Mouse (Mus musculus): ENCODE data around the gene Otx1.

Otx1 gene

DNA sequence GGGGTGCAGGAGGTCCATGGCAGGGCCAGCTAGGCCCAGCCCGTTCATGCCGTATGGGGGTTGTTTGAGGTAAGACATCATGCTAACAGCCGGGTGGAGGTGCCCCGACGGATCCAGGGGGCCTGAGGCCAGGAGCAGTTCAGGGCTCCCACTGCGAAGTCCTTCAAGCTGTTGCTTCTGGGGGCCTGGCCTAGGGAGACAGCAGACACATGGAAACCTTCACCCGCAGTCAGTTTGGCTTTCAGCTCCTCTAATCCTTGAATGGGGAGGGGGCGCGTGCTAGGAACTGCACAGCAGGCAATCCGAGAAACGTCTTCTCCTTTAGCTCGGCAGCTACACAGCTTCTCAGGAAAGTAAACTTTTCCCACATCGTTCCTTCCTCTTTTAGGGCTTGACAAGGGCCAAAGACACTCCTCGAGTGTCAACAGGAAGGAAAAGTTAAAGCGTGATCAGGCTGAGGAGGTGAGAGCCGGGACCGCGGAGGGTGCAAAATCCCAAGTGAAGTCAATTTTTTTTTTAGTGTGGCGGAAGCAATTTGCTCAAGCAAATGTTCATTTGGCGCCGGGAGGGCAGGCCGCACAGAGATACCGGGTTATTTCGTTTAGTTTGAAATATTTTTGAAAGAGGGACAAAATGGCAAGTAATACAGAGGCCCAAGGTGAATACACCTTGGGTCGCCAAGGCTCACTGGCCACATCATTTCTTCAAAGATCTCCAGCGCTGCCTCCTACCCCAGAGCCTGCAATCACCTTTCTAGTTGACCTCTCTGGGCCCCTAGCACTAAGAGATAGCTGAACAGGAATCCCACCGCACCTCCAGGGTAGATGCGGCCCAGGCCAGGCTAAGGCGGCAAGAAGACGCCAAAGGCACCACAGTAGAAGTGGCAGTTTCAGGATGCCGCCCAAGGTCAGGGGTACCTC is 3.0 kb downstream of the Otx1 start:
- no peak for DNase-seq (ENCODE audit: extremely low read depth, low read depth, low spot score)

DNA sequence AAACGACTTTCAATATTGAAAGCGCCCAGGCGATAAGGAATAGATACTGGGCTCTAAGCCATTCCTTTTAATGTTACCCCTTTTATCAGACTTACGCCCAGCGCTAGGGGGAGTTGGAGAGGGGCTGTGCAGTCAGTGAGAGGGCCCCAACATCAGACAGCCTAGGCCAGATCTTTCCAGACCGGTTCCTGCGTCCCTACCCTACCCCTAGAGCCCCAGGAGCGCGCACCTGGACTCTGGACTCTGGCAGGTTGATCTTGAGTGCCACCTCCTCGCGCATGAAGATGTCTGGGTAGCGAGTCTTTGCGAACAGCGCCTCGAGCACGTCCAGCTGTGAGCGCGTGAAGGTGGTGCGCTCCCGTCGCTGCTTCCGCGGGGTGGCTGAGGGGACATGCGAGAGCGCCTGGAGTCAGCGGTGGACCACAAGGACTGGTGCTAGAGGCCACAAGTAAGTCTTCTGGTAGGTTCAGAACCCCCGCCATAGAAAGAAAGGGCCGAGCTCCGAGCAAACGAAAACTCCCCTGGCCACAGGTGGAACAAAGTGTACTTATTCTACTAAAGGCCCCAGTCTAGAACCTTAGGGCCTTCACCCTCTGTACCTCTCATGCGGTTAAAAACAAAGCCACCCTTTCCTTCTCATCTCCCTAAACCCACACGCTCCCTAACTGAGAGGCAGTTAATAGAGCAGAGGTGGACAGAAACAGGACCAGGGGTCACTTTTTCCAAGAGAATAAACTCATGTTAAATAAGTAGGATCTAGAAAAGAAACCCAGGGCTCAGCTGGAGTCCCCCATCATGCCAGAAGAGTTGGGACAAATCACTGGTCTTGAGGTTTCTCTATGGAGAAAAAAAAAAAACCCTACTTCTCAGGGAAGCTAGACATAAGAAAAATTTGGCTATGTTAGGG is 4.3 kb downstream of the Otx1 start:
- DNase-seq (ENCODE audit: extremely low read depth, low read depth, low spot score) = no peak

DNA sequence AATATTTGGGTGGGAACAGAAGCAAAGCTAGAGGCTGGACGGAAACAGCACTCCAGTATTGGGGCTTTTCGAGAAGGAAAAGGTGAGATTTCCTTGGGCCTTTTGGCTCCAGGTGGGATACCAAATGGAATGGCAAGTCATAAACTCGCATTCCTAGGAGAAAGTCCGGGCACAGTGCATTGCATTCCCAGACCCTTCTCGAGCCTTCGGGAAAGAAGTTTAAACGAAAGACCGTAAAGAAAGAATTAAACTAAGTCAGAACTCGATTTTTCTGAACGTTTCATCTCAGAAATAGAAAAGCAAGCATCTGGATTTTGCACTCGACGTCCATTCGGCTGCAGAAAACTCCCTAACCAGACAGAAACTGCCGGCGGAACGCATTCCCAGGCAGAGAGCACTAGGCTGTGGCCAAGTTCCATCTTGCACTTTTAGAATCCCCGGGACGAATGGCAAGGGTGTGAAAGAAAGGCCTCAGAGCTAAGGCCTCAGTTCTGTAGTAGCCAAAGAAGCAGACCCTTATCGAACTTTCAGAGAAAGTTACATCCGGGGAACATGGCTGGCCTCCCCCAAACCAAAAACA is 5.0 kb downstream of the Otx1 start:
- DNase-seq (ENCODE audit: extremely low read depth, low read depth, low spot score) = no peak

DNA sequence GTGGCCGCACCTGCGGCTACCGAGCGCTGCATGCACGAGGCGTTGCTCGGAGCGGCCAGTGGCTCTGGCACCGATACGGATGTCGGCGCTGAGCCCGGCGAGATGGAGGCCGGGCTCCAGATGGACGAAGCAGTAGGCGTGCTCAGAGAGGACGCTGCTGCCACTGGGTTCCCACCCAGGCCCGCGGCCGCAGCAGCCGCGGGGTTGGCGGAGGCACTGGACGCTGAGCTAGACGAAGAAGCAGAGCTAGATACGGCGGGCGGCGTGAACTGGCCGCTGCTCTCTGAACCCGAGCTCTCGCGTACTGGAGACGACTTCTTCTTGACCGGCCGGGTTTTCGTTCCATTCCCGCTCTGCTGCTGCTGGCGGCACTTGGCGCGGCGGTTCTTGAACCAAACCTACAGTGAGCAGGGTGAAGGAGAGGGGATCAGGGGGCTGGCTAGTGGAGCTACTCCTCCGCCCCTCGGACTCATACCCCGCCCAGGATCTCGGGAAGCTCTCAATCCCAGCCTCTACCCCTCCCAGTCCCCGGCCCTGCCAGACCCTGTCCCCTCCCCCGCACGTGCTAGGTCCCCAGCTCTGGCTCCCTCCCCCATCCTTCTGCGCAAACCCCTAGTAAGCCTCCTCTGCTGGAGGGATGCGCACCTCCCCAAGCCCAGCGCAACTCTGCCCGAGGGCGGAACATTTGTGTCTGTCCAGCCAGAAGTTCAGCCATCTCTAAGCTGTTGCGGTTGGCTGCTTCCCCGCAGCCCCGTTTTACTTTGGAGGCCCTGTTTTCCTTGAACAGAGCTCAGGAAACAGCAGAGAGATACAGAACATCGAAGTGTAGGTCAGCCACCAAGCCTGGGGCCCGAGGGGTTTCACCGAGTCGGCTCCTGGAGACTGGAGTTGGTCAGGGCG is 5.8 kb downstream of the Otx1 start:
- DNase-seq (ENCODE audit: extremely low read depth, low read depth, low spot score) = no peak

DNA sequence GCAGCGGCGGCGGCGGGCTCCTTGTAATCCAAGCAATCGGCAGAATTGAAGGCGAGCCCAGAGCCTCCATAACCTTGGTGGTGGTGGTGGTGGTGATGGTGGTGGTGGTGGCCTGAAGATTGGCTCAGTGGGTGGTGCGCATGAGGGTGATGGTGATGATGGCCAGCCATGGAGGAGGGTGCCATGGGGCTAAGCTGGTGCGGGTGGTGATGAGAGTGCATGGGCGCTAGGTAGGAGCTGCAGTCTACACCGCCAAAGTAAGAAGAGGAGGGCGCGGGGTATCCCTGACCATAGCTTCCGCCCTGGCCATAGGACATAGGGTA is 6.4 kb downstream of the Otx1 start:
- DNase-seq (ENCODE audit: extremely low read depth, low read depth, low spot score) = no peak

DNA sequence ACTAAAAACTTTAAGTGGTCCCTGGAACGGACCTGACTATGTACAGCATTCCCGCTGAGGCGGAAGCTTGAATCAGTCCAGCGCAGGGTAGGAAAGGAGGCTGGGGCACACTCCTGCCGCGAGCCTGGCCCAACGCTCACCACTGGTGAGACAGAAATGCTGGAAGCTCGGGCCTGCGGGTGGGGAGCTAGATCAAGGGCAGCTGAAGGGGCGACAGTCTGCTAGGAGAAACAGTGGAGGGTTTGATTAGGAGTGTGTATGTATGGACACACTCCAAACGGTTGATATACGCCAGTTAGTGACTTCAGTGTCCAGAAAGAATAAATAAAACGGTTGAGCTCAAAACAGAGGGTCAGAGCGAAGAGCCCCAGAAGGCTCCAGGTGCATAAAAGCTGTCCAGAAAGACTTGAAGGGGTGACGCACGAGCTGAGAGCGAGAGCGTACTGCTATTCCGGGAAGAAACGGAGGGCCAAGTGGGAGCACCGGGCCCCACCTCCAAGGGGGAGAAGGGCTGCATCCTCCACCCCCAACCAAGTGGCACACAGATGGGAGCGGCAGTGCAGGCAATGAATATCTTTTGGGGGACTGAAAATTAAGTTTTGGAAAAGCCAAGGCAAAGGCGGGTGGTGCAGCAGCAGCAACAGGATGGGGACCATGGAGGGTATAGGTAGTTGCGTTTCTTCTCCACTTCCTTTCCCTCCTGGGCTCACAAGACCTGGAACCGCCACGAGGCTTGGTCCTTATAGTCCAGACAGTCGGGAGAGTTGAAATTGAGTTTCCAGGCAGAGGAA is 7.0 kb downstream of the Otx1 start:
- no peak for DNase-seq (ENCODE audit: extremely low read depth, low read depth, low spot score)

DNA sequence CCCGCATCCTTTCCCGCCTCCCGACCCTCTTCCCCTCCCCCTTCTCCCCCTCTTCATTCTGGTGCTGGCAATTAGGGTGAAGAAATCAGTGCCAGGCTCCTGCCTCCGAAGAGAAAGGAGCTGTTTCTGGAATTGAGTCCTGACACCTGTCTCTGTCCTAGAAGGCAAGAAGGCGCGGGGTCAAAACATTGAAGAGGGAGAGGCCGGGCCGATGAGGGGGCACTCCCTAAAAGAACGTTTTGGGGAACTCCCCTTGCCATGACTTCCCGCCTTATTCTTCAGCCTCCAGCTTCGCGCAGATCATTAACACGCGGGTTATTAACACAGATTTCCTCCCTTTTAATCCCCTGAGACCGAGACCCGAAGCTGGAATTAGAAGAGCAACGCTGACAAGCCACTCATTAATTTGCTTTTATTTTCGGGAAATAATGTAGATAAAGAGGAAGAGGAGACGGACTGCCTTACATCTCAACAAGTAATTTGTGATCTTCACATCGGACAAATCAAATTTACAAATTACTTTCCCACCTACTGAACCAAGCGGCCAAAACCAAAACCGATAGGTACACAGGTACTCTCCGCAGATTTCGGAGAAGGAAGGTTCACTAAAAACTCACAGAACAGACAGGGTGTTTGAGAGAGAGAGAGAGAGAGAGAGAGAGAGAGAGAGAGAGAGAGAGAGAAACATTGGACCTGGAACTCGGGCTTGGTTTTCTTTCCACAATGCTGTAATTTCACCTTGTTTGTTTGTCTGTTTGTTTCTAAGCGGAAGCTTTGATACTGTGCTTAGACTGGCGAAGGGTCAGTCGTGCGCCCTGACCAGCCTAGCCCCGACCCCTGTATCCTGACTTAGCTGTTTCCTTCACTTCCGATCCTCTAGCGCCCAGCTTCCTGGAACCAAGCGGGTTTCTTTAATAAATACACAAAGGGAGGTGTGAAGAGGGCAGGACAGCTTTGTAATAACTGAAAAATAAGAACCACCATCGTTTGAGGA is 8.0 kb downstream of the Otx1 start:
- DNase-seq (ENCODE audit: extremely low read depth, low read depth, low spot score) = no peak

DNA sequence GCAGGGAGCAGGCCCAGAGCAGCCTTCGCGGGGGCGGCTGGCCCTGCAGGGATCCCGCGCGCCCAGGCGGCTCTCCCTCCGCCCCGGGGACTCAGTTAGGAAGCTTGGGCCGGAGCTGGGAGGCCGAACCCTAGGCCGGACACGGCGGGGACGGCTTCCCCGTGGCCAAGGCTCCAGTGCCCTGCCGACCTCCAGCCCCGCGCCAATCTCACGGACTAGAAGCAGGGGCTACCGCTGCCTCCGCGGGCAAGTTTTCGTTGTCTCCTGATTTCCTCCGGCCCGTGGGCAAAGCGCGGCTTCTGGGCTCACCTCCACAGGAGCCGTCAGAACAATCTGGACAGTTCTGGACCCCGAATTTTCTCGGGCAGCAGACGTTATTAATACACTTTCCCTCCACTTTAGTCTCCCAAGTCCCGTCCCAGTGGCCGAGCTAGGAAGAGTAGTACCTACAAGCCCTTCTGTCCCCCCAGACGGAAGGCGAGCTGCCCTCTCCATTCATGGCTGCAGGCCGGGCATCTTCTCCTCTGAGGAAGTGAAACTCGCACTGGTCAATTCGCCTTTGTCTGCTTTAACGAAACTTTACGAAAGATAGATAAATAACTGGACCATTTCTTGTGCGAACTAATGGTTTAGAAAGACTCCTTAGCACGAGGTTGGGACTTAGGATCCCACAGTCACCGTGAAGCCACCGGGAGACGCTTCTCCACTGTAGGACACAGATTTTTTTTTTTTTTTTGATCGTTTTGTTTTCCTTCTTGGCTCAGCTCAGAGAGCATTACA is 8.9 kb downstream of the Otx1 start:
- DNase-seq (ENCODE audit: extremely low read depth, low read depth, low spot score) = no peak

DNA sequence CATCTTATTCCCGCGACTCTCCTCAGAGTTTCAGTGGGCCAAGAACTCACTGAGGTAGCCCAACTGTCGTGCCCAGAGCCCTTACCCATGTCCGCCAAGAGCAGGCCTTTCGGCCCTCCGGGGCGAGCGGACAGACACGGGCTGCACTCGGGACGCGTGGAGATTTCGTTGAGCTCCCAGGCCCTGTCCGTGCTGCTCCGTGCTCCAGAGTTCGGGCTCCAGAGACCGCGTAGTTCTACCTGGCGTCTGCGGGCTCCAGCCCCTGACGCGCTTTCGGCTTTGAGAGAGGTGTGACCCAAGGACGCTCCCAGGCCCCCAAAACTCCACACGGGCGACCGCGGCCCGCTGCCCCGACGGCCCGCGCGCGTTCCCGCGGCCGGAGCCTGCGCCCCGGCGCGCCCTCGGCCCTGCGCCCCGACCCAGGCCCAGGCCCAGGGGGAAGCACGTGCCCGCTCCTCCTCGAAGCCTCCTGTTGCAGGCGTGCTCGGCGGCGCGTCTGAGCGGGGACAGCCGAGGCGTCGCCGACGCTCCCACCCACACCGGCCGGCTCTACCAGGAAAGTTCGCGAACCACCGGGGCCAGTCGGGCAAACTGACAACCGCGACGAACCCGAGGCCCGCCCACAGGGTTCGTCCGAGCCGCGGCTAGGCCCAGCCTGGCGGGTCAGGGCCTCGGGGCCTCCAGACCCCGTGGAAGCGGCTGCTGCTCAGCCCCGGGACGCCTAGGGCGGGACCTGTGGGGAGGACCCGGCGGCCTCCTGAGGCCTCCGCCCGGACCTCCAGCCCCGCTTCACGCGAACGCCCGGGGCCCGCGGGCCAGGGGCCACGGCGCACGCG is 9.7 kb downstream of the Otx1 start:
- DNase-seq (ENCODE audit: extremely low read depth, low read depth, low spot score) = no peak

DNA sequence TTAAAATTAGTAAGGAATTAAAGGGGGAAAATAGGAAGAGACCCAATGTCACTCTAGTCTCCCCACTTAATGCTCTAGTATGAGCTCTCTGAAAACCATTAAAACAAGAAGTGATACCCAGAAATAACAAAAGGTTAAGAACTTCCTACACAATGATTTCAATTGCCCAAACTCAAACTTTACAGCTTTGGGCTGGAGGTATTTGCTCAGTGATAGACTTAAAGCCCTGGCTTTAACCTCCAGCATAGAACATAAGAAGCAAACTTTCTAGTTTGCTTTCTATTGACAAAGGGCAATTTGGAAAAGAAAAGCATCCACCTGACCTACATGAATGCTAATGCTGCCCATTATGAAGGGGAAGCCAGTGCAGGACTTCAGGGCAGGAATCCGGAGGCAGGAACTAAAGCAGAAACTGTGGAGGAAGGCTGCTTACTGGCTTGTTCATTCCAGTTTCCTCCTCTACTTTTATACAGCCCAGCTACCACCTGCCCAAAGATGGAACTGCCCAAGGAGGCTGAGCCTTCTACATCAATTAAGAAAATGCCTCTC is 14.2 kb downstream of the Otx1 start:
- DNase-seq (ENCODE audit: extremely low read depth, low read depth, low spot score) = no peak

DNA sequence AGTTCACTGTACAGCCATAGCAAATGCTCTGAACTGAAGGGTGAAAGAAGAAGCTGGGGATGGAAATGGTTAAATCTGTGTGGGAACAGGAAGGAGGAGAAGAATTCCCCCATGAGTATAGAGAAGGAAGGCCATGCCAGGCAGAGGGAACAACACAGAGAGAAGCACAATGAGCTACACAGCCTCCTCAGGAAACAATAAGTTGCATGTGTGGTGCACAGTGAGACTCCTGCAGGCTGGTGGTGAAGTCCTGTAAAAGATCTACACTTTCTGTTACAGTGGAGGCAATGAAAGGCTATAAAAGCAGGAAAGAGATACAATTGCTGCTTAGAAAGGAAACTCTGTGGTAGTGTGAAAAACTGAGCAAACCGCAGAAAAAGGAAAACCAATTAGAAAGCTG is 17.6 kb downstream of the Otx1 start:
- no peak for DNase-seq (ENCODE audit: extremely low read depth, low read depth, low spot score)

DNA sequence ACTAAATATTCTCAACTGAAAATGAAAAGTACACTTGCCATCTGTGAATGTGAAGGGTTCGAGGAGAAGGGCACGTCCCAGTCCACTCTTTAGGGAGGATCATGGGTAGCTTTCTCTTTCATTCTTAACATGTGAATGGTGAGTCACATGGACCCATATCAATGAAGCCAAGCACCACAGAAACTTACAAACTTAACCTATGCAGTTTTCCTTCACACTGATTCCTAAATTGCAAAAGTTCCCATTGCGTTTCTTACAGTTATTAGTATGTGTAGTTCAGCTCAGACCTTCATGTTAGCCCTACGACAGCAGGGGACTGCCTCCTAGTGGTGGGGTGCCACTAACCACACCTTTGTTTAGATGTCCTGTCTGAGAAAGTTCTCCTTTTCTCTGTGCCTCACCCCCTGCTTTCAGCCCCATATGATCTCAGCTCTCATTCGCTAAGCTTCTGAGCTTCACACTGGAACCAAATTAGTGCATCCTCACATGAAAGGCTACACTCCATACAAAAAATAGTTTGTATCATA is 28.6 kb downstream of the Otx1 start:
- no peak for DNase-seq (ENCODE audit: extremely low read depth, low read depth, low spot score)

DNA sequence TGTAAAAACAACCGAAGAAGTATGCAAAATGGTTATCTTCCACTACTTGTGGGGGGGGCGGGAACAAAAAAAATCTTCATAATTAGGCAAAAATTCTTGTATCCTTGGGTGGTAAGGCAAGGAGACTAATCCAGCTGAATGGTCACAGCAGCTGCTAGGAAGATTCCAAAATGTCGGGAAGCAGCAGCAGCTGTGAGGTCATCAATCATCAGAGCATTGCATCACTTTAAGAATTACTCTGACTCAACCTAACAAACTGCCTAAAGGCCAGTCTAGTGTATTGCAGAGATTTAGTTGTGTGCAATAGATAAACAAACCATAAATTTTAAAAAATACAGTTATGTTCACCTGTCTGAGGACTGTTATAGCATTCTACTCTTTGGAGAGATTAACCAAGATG is 29.1 kb downstream of the Otx1 start:
- DNase-seq (ENCODE audit: extremely low read depth, low read depth, low spot score) = peak; percentile 47

DNA sequence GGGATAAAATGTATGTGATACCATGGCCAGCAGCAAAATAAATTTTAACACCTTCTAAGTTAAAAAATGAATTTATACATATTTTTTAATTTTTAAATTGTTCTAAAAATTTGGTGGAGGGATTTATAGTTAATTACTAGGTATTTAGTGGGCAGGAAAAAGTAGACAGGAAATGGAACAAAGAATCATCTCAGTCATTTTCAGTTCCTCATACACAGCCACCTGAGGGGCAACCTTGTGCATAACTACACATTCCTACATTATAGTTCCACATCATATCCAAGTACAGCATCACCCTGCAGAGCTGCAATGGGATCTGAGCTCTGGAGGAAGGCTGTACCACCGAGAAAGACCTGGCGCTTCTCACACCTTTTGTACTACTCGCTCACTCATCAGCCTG is 33.8 kb downstream of the Otx1 start:
- DNase-seq (ENCODE audit: extremely low read depth, low read depth, low spot score) = no peak

DNA sequence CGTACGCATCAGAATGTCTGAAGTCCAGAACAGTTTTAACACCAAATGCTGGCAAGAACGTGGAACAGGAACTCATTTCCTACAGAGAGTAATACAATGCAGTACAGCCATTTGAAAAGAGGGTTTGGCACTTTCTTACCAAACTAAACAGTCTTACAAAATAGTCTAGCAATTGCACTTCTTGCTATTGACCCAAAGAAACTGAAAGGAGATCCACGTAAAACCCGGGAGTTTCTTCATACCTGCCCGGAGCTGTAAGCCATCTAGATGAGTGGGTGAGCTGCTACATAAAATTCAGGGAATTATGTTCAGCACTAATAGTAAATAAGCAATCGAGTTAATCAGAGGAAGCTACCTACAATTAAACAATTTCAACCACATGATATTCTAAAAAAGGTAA is 47.5 kb downstream of the Otx1 start:
- peak; percentile 82 for DNase-seq (ENCODE audit: extremely low read depth, low read depth, low spot score)

DNA sequence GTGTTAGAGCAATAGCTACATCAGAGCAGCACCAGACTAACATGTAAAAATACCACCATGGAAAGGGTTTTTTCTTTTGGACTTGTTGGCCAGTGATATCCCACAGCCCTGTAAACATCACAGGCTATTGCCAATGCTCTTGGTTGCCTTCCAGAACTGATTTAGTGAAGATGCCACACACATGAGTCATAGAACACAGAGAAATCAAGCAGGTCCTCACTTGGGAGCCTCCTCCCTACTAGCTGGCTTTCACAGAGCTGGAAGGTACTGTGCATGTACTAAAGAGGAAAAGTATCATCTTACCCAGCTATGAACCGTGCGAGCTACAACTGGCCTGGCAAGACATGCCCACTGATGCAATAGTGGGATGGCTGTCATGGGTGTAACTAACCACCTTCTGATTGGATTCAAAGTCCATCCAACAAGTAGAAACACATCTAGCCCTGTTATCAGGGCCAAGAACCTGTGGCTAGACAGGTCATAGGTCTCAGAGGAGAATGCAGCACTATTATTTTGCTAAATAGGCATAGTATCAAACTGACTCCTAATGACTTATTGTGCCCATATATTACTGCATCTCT is 51.0 kb downstream of the Otx1 start:
- DNase-seq (ENCODE audit: extremely low read depth, low read depth, low spot score) = peak; percentile 39
